Mouse (Mus musculus): ENCODE results near the gene Hnf1b.
A peak's percentile ranks its signal among the peaks of the same experiment; 100 is the strongest.

The Hnf1b gene

GRCm38 (mm10) chr11:83849529-83850335 is at the start of gene Hnf1b:
Gene Hnf1b (plus strand): TSS chr11:83850063.
- DNase-seq (ENCODE audit: low spot score): peak; percentile 65

GRCm38 (mm10) chr11:83802166-83802565 is 47.7 kb upstream of the Hnf1b start:
- DNase-seq (ENCODE audit: low spot score): no peak

- DNase-seq (ENCODE audit: low spot score): no peak
Observed at GRCm38 (mm10) chr11:83802581-83802980, 47.3 kb upstream of the Hnf1b start.

- DNase-seq (ENCODE audit: low spot score): no peak
Observed at GRCm38 (mm10) chr11:83810441-83810840, 39.4 kb upstream of the Hnf1b start.

GRCm38 (mm10) chr11:83815191-83815590 is 34.7 kb upstream of the Hnf1b start:
- no peak for DNase-seq (ENCODE audit: low spot score)

GRCm38 (mm10) chr11:83815628-83816027 is 34.2 kb upstream of the Hnf1b start:
- DNase-seq (ENCODE audit: low spot score): peak; percentile 59

- no peak for DNase-seq (ENCODE audit: low spot score)
Observed at GRCm38 (mm10) chr11:83817048-83817447, 32.8 kb upstream of the Hnf1b start.

GRCm38 (mm10) chr11:83817994-83818393 is 31.9 kb upstream of the Hnf1b start:
- no peak for DNase-seq (ENCODE audit: low spot score)

- no peak for DNase-seq (ENCODE audit: low spot score)
Observed at GRCm38 (mm10) chr11:83818591-83819127, 31.2 kb upstream of the Hnf1b start.

GRCm38 (mm10) chr11:83819806-83820483 is 29.9 kb upstream of the Hnf1b start:
- DNase-seq (ENCODE audit: low spot score): peak; percentile 87

GRCm38 (mm10) chr11:83826142-83826541 is 23.7 kb upstream of the Hnf1b start:
- DNase-seq (ENCODE audit: low spot score): no peak

- DNase-seq (ENCODE audit: low spot score): no peak
Observed at GRCm38 (mm10) chr11:83828553-83829142, 21.2 kb upstream of the Hnf1b start.

GRCm38 (mm10) chr11:83832389-83832788 is 17.5 kb upstream of the Hnf1b start:
- DNase-seq (ENCODE audit: low spot score): peak; percentile 45

- DNase-seq (ENCODE audit: low spot score): peak; percentile 41
Observed at GRCm38 (mm10) chr11:83833517-83833916, 16.3 kb upstream of the Hnf1b start.

GRCm38 (mm10) chr11:83833959-83834496 is 15.8 kb upstream of the Hnf1b start:
- peak; percentile 77 for DNase-seq (ENCODE audit: low spot score)

- peak; percentile 32 for DNase-seq (ENCODE audit: low spot score)
Observed at GRCm38 (mm10) chr11:83839451-83839850, 10.4 kb upstream of the Hnf1b start.

GRCm38 (mm10) chr11:83843534-83843933 is 6.3 kb upstream of the Hnf1b start:
- peak; percentile 58 for DNase-seq (ENCODE audit: low spot score)

GRCm38 (mm10) chr11:83850586-83851272 is 866 bp downstream of the Hnf1b start:
- peak; percentile 83 for DNase-seq (ENCODE audit: low spot score)

GRCm38 (mm10) chr11:83851273-83852015 is 1.6 kb downstream of the Hnf1b start:
- DNase-seq (ENCODE audit: low spot score): peak; percentile 53

GRCm38 (mm10) chr11:83852016-83852355 is 2.1 kb downstream of the Hnf1b start:
- DNase-seq (ENCODE audit: low spot score): peak; percentile 79

Measured in yolk sac, embryonic 10.5 days (tissue).